Mouse (Mus musculus) limb, embryonic 10.5 days (tissue): ENCODE results near the gene Nos1ap. TPM values are rescaled to one million over a fixed set of nuclear protein-coding genes. Genes with fewer than 3 reads are reported as not detected.

Experiments
- DNase-seq: peaks from one replicate; pipeline ENCODE4 v3.0.0-alpha.2; 2017; ENCODE audit warnings: low spot score
- H3K27ac ChIP-seq: fragments of 300-500 bp; sonication (generic); 2 replicates; pipeline ENCODE4 v1.5.1; 2016; ENCODE audit warnings: mild to moderate bottlenecking
- H3K27me3 ChIP-seq: fragments of 300-500 bp; sonication (generic); 2 replicates; pipeline ENCODE4 v1.6.1; 2016; ENCODE audit warnings: low read depth, mild to moderate bottlenecking; ENCODE audit not compliant: poor library complexity, severe bottlenecking
- H3K36me3 ChIP-seq: fragments of 300-500 bp; sonication (generic); 2 replicates; pipeline ENCODE4 v1.6.1; 2016; ENCODE audit warnings: mild to moderate bottlenecking, moderate library complexity
- H3K4me1 ChIP-seq: fragments of 300-500 bp; sonication (generic); 2 replicates; pipeline ENCODE4 v1.6.1; 2016
- H3K4me3 ChIP-seq: fragments of 300-500 bp; sonication (generic); 2 replicates; pipeline ENCODE4 v1.5.1; 2016; ENCODE audit warnings: mild to moderate bottlenecking, moderate library complexity
- H3K9me3 ChIP-seq: fragments of 300-500 bp; sonication (generic); replicated peaks from 2 replicates; pipeline ENCODE4 v1.6.1; 2016; ENCODE audit warnings: mild to moderate bottlenecking
- WGBS: fragments of 180-500 bp; shearing (Covaris S2); methylation state at CpG from one replicate; pipeline ENCODE4 v1.1.7; 2016; 5-methylcytosine and 5-hydroxymethylcytosine counted together
- polyA plus RNA-seq: library from polyadenylated mRNA; unstranded; fragments of >200 nt; fragmentation: Nextera tagmentation; extraction: Ambion mirVana; gene quantifications from 2 replicates; pipeline ENCODE4 v1.2.1, GENCODE M21; 2016

Nos1ap gene
- polyA plus RNA-seq, 1 experiment from 2014 or later = 5.1 TPM

- no peaks in the 10 kb centered on the region for H3K9me3 ChIP-seq
- no peak for DNase-seq
- peaks cover 14% of the 10 kb centered on the region for H3K4me1 ChIP-seq
- WGBS = 93% methylated on average over 2 of the region's 2 CpGs
- H3K4me3 ChIP-seq = no peak overlapping the region
- H3K27ac ChIP-seq = no peak overlapping the region
- H3K27me3 ChIP-seq = no peaks in the 10 kb centered on the region
- H3K36me3 ChIP-seq = no peaks in the 10 kb centered on the region
These were observed 161.5 kb downstream of the Nos1ap start for GRCm38 (mm10) chr1:170428141-170428540.

GRCm38 (mm10) chr1:170424258-170424889, 165.3 kb downstream of the Nos1ap start:
- Histone ChIP-seq H3K36me3 (no peaks in the 10 kb centered on the region), H3K27me3 (no peaks in the 10 kb centered on the region), H3K9me3 (no peaks in the 10 kb centered on the region), H3K27ac (no peak overlapping the region), H3K4me3 (no peak overlapping the region), H3K4me1 (no peaks in the 10 kb centered on the region)
- no peak for DNase-seq
- WGBS = 90% methylated on average over 10 of the region's 10 CpGs

- Histone ChIP-seq H3K27me3 (no peaks in the 10 kb centered on the region), H3K36me3 (no peaks in the 10 kb centered on the region), H3K4me3 (no peak overlapping the region), H3K27ac (no peak overlapping the region), H3K4me1 (peaks cover 2% of the 10 kb centered on the region; the same call in 1 of the 2 replicates), H3K9me3 (no peaks in the 10 kb centered on the region)
- no peak for DNase-seq
- WGBS = 43% methylated on average over 1 of the region's 1 CpGs
These were observed 166.6 kb downstream of the Nos1ap start for GRCm38 (mm10) chr1:170423048-170423447.

GRCm38 (mm10) chr1:170422188-170422587, 167.5 kb downstream of the Nos1ap start:
- no peak overlapping the region for H3K27ac ChIP-seq
- 93% methylated on average over 4 of the region's 4 CpGs for WGBS
- DNase-seq = no peak
- H3K4me1 ChIP-seq = peaks cover 3% of the 10 kb centered on the region; the same call in 1 of the 2 replicates
- no peaks in the 10 kb centered on the region for H3K9me3 ChIP-seq
- H3K4me3 ChIP-seq = no peak overlapping the region
- no peaks in the 10 kb centered on the region for H3K27me3 ChIP-seq
- H3K36me3 ChIP-seq = no peaks in the 10 kb centered on the region

GRCm38 (mm10) chr1:170419961-170420360, 169.7 kb downstream of the Nos1ap start:
- Histone ChIP-seq H3K9me3 (no peaks in the 10 kb centered on the region), H3K36me3 (no peaks in the 10 kb centered on the region), H3K4me1 (peaks cover 7% of the 10 kb centered on the region), H3K4me3 (no peak overlapping the region), H3K27ac (no peak overlapping the region), H3K27me3 (no peaks in the 10 kb centered on the region)
- WGBS = 87% methylated on average over 3 of the region's 3 CpGs
- no peak for DNase-seq

- Histone ChIP-seq H3K4me1 (peaks cover 7% of the 10 kb centered on the region), H3K27ac (no peak overlapping the region), H3K27me3 (no peaks in the 10 kb centered on the region), H3K4me3 (no peak overlapping the region), H3K9me3 (no peaks in the 10 kb centered on the region), H3K36me3 (no peaks in the 10 kb centered on the region)
- 80% methylated on average over 1 of the region's 1 CpGs for WGBS
- no peak for DNase-seq
These were observed 171.5 kb downstream of the Nos1ap start for GRCm38 (mm10) chr1:170418131-170418530.

- H3K27me3 ChIP-seq = no peaks in the 10 kb centered on the region
- peaks cover 7% of the 10 kb centered on the region for H3K4me1 ChIP-seq
- no peak overlapping the region for H3K4me3 ChIP-seq
- WGBS = 58% methylated on average over 2 of the region's 2 CpGs
- no peaks in the 10 kb centered on the region for H3K9me3 ChIP-seq
- DNase-seq = no peak
- no peaks in the 10 kb centered on the region for H3K36me3 ChIP-seq
- no peak overlapping the region for H3K27ac ChIP-seq
These were observed 172.7 kb downstream of the Nos1ap start for GRCm38 (mm10) chr1:170416967-170417366.

- H3K36me3 ChIP-seq = no peaks in the 10 kb centered on the region
- WGBS = 65% methylated on average over 6 of the region's 6 CpGs
- H3K4me1 ChIP-seq = peaks cover 7% of the 10 kb centered on the region
- no peak overlapping the region for H3K4me3 ChIP-seq
- H3K27me3 ChIP-seq = no peaks in the 10 kb centered on the region
- no peak for DNase-seq
- no peaks in the 10 kb centered on the region for H3K9me3 ChIP-seq
- no peak overlapping the region for H3K27ac ChIP-seq
These were observed 173.5 kb downstream of the Nos1ap start for GRCm38 (mm10) chr1:170416206-170416605.

GRCm38 (mm10) chr1:170415395-170415794, 174.3 kb downstream of the Nos1ap start:
- no peak overlapping the region for H3K27ac ChIP-seq
- 76% methylated on average over 3 of the region's 3 CpGs for WGBS

GRCm38 (mm10) chr1:170410402-170411191, 179.1 kb downstream of the Nos1ap start:
- Histone ChIP-seq H3K27ac (no peak overlapping the region), H3K36me3 (no peaks in the 10 kb centered on the region), H3K27me3 (no peaks in the 10 kb centered on the region), H3K4me3 (no peak overlapping the region), H3K9me3 (no peaks in the 10 kb centered on the region), H3K4me1 (0 out of 2 replicates have a peak, but pooled peaks cover 4% of the 10 kb centered on the region)
- no peak for DNase-seq
- 88% methylated on average over 8 of the region's 8 CpGs for WGBS

More at GRCm38 (mm10) chr1:170415395-170415794, 174.3 kb downstream of the Nos1ap start:
- H3K4me3 ChIP-seq = no peak overlapping the region
- no peaks in the 10 kb centered on the region for H3K36me3 ChIP-seq
- H3K27me3 ChIP-seq = no peaks in the 10 kb centered on the region
- no peaks in the 10 kb centered on the region for H3K9me3 ChIP-seq
- no peak for DNase-seq
- H3K4me1 ChIP-seq = peaks cover 7% of the 10 kb centered on the region

GRCm38 (mm10) chr1:170409091-170409490, 180.6 kb downstream of the Nos1ap start:
- 0 out of 2 replicates have a peak, but pooled peaks cover 4% of the 10 kb centered on the region for H3K4me1 ChIP-seq
- H3K27ac ChIP-seq = no peak overlapping the region
- H3K4me3 ChIP-seq = no peak overlapping the region
- no peaks in the 10 kb centered on the region for H3K36me3 ChIP-seq
- WGBS = 65% methylated on average over 4 of the region's 4 CpGs
- DNase-seq = no peak
- no peaks in the 10 kb centered on the region for H3K27me3 ChIP-seq
- H3K9me3 ChIP-seq = no peaks in the 10 kb centered on the region

GRCm38 (mm10) chr1:170406921-170407320, 182.7 kb downstream of the Nos1ap start:
- 85% methylated on average over 8 of the region's 8 CpGs for WGBS
- Histone ChIP-seq H3K27me3 (no peaks in the 10 kb centered on the region), H3K4me3 (no peak overlapping the region), H3K36me3 (no peaks in the 10 kb centered on the region), H3K9me3 (no peaks in the 10 kb centered on the region), H3K4me1 (0 out of 2 replicates have a peak, but pooled peaks cover 7% of the 10 kb centered on the region), H3K27ac (no peak overlapping the region)
- no peak for DNase-seq

GRCm38 (mm10) chr1:170405152-170405551, 184.5 kb downstream of the Nos1ap start:
- Histone ChIP-seq H3K36me3 (no peaks in the 10 kb centered on the region), H3K4me1 (0 out of 2 replicates have a peak, but pooled peaks cover 11% of the 10 kb centered on the region), H3K27me3 (no peaks in the 10 kb centered on the region), H3K4me3 (no peak overlapping the region), H3K9me3 (no peaks in the 10 kb centered on the region), H3K27ac (no peak overlapping the region)
- no peak for DNase-seq
- 91% methylated on average over 2 of the region's 2 CpGs for WGBS
